Mouse (Mus musculus): ENCODE measurements at regions not wholly inside any gene's neighbourhood (a gene's known extent, or its start where the extent isn't known, plus 50 kb on each side); places are given as distances from the start of the nearest gene placed in this dataset.

DNA sequence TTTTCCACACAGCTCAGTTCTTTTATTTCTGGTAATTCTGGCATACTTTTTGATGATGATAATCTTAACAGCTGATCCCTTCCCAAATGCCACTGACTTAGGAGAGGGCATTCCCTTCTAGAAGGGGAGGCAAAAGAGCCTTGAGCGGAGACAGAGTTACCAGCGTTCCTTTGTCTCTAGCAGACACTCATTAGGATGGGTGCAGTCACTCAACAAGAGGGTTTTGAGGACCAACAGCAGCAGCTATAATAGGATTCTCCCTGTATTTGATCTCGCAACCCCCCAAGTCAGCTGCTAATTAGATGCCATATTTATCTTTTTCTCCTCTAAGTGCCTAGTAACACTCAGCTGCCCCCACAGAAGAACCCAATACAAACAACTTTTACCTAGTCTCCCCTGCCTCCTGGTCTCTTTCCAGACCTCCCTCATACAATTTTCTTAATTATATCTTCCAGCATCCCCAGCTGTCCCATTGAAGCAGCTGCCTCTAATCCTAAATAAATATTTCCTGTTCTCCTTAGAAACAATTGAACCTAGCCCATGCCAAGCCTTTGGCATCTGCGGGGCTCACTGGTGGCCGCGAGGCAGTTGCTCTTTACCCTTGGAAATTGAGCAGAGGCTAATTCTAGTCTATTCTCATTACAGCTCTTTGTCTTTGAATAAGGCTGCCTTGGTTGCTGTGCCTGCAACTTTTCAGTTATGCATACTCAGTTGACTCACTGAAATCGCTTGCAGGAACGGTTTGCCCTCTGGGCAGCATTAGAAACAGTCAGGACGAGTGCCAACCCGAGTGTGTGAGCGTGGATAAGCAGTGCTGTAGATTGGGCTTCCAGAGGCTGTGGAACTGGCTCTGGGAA is 286.6 kb downstream of the Slc30a10 start:
- H3K9me3 ChIP-seq (ENCODE audit: control insufficient read depth, low read length) = no peaks in the 10 kb centered on the region
- H3K27me3 ChIP-seq (replicated peaks; ENCODE audit: control insufficient read depth, insufficient read depth, low read length) = no peaks in the 10 kb centered on the region
- 31% methylated on average over 11 of the region's 11 CpGs for WGBS
- H3K4me2 ChIP-seq (ENCODE audit: low read depth, low read length) = no peak overlapping the region
- H3K4me1 ChIP-seq (ENCODE audit: control insufficient read depth, insufficient read depth, low read length) = peaks cover 10% of the 10 kb centered on the region
- ATAC-seq (ENCODE audit: low read depth) = peak; percentile 83
- peak; percentile 81 for DNase-seq (ENCODE audit: low spot score)
- no peak overlapping the region for H3K4me3 ChIP-seq (ENCODE audit: low read depth, low read length)
- H3K27ac ChIP-seq (replicated peaks; ENCODE audit: low read depth, low read length) = peak overlapping the region; percentile 45
- no peak overlapping the region for H3K9ac ChIP-seq (ENCODE audit: low read depth, low read length)
- H3K36me3 ChIP-seq (ENCODE audit: control insufficient read depth, insufficient read depth, low read length) = no peaks in the 10 kb centered on the region

DNA sequence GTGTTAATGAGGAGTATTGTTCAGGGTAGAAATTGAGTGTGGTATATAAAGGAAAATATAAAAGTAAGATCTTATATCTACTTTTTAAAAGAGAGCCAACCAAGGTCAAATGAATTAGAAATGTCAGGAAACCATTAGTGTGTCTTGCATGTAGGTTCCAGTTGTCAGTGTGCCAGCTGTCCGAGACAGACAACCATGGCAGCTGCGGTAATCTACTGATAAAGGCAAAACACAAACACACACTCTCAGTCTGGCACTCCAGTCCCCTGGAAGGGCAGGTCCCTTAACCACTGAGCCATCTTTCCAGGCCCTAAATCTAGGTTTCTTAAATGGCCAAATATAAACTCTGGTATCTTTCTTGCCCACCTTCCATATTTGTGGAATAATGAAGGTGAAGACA is 294.6 kb downstream of the Slc30a10 start:
- peak; percentile 50 for DNase-seq (ENCODE audit: low spot score)
- Histone ChIP-seq H3K9me3 (ENCODE audit: control insufficient read depth, low read length) (0 out of 2 replicates have a peak, but pooled peaks cover 4% of the 10 kb centered on the region), H3K36me3 (ENCODE audit: control insufficient read depth, insufficient read depth, low read length) (no peaks in the 10 kb centered on the region), H3K27me3 (replicated peaks; ENCODE audit: control insufficient read depth, insufficient read depth, low read length) (no peaks in the 10 kb centered on the region), H3K4me1 (ENCODE audit: control insufficient read depth, insufficient read depth, low read length) (no peaks in the 10 kb centered on the region), H3K27ac (replicated peaks; ENCODE audit: low read depth, low read length) (no peak overlapping the region), H3K9ac (ENCODE audit: low read depth, low read length) (no peak overlapping the region), H3K4me3 (ENCODE audit: low read depth, low read length) (no peak overlapping the region), H3K4me2 (ENCODE audit: low read depth, low read length) (no peak overlapping the region)
- no peak for ATAC-seq (ENCODE audit: low read depth)
- WGBS = 65% methylated on average over 2 of the region's 2 CpGs

DNA sequence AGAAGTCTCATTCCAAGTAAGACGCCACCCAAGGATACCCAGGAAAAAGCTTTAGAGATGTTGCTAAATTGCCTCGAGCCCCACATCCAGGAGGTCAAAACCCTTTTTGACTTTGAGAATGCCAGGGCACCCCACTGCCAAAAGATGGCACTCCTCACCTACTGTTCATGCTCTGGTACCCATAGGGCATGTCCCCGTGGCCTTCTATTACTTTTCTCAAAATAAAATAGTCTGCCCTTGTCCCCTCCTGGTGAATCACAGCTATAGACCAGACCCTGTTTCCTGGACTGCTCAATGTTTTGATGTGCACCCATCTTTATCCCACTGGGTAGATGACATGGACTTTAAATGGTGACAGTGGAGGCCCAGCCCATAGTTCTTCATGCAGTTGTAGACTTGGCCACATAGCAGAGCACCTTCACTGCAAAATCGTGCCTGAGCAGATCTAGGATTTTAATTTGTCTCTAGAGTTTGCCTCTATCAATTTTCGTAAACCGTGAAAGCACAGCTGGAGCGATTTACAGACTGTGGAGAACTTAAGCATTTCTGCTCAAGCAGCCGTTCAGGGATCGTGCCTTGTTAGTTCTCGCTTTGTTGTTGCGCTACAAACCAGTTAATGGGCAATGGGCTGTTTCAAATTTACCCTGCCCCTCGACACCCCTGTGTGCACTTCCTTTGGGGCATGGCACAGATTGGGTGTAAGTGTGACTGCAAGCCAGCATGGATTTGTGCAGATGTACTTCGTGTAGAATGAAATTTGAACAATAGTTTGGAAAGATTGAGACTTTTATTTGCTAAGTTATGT is 300.0 kb downstream of the Slc30a10 start:
- H3K27ac ChIP-seq (replicated peaks; ENCODE audit: low read depth, low read length) = 0 out of 2 replicates have a peak overlapping the region, but pooled peaks have one; percentile 11

DNA sequence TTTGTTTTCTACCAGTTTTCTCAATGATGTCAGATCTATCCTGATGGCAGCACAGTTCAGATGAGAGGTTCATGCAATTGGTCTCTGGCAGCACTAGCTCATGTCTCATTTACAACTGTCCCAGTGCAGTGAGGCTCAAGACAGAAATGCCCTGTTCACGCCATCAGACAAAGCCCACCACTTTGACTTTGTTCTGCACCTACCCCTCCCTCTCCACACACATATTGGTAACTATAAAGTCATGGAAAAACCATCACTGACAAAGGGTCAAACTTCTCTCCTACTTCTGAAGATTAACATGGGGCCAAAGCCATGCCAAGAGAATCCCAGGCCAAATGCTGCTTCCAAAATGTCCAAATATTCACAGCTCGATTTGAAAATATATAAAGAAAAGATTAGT is 302.7 kb downstream of the Slc30a10 start:
- Histone ChIP-seq H3K9me3 (ENCODE audit: control insufficient read depth, low read length) (0 out of 2 replicates have a peak, but pooled peaks cover 4% of the 10 kb centered on the region), H3K27ac (replicated peaks; ENCODE audit: low read depth, low read length) (no peak overlapping the region), H3K4me1 (ENCODE audit: control insufficient read depth, insufficient read depth, low read length) (no peaks in the 10 kb centered on the region), H3K4me3 (ENCODE audit: low read depth, low read length) (no peak overlapping the region), H3K4me2 (ENCODE audit: low read depth, low read length) (no peak overlapping the region), H3K27me3 (replicated peaks; ENCODE audit: control insufficient read depth, insufficient read depth, low read length) (no peaks in the 10 kb centered on the region), H3K36me3 (ENCODE audit: control insufficient read depth, insufficient read depth, low read length) (no peaks in the 10 kb centered on the region), H3K9ac (ENCODE audit: low read depth, low read length) (no peak overlapping the region)
- no peak for DNase-seq (ENCODE audit: low spot score)
- no peak for ATAC-seq (ENCODE audit: low read depth)
- WGBS = 85% methylated on average over 2 of the region's 2 CpGs

More for the DNA sequence above, 300.0 kb downstream of the Slc30a10 start:
- H3K36me3 ChIP-seq (ENCODE audit: control insufficient read depth, insufficient read depth, low read length) = no peaks in the 10 kb centered on the region
- H3K9ac ChIP-seq (ENCODE audit: low read depth, low read length) = no peak overlapping the region
- 39% methylated on average over 13 of the region's 13 CpGs for WGBS
- no peak overlapping the region for H3K4me3 ChIP-seq (ENCODE audit: low read depth, low read length)
- no peaks in the 10 kb centered on the region for H3K27me3 ChIP-seq (replicated peaks; ENCODE audit: control insufficient read depth, insufficient read depth, low read length)
- H3K4me2 ChIP-seq (ENCODE audit: low read depth, low read length) = no peak overlapping the region
- DNase-seq (ENCODE audit: low spot score) (peak; percentile 77), ATAC-seq (ENCODE audit: low read depth) (peak; percentile 26; the same call in 1 of the 2 replicates)
- no peaks in the 10 kb centered on the region for H3K4me1 ChIP-seq (ENCODE audit: control insufficient read depth, insufficient read depth, low read length)
- 0 out of 2 replicates have a peak, but pooled peaks cover 4% of the 10 kb centered on the region for H3K9me3 ChIP-seq (ENCODE audit: control insufficient read depth, low read length)

DNA sequence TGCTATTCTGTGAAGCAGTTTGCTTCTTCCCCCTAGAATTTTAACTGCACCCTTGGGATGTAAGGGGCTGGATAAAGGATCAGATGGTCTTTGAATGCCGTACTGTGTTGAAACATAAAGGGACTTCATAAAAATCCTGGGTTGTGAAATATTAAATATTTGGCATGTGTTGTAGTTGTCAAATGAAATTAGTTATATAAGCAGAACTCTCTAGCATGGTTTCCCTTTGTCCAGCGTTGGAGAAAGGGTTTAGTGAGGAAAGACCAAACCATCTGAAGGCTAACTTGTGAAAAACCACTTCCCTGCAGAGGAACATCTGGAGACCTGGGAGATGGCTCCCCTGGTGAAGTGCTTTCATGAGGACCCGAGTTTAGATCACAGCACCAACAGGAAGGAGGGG is 319.6 kb downstream of the Slc30a10 start:
- Histone ChIP-seq H3K4me3 (ENCODE audit: low read depth, low read length) (no peak overlapping the region), H3K9ac (ENCODE audit: low read depth, low read length) (no peak overlapping the region), H3K4me1 (ENCODE audit: control insufficient read depth, insufficient read depth, low read length) (no peaks in the 10 kb centered on the region), H3K9me3 (ENCODE audit: control insufficient read depth, low read length) (no peaks in the 10 kb centered on the region), H3K27me3 (replicated peaks; ENCODE audit: control insufficient read depth, insufficient read depth, low read length) (no peaks in the 10 kb centered on the region), H3K4me2 (ENCODE audit: low read depth, low read length) (no peak overlapping the region), H3K36me3 (ENCODE audit: control insufficient read depth, insufficient read depth, low read length) (no peaks in the 10 kb centered on the region), H3K27ac (replicated peaks; ENCODE audit: low read depth, low read length) (no peak overlapping the region; the same call in 1 of the 2 replicates)
- 39% methylated on average over 3 of the region's 3 CpGs for WGBS
- DNase-seq (ENCODE audit: low spot score) (no peak), ATAC-seq (ENCODE audit: low read depth) (no peak)

DNA sequence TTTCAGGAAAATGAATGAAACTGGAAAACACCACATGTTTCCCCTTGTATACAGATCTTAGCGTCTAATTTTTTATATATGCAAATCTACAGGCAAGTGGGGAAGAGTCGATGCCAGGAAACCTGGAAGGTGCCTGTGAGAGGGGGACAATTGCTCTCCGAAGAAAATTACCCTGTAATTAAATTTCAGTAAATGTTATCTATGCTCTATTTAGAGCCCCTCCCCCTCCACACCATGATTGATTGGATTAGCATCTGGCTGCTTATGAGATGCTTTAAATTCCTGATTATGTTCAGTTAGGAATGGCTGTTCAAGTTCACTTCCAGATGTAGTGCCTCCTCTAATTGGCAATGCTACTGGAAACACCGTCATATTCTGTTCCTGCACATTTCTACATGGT is 325.0 kb downstream of the Slc30a10 start:
- Histone ChIP-seq H3K9ac (ENCODE audit: low read depth, low read length) (no peak overlapping the region), H3K27ac (replicated peaks; ENCODE audit: low read depth, low read length) (no peak overlapping the region), H3K9me3 (ENCODE audit: control insufficient read depth, low read length) (no peaks in the 10 kb centered on the region), H3K4me3 (ENCODE audit: low read depth, low read length) (no peak overlapping the region), H3K4me1 (ENCODE audit: control insufficient read depth, insufficient read depth, low read length) (no peaks in the 10 kb centered on the region), H3K36me3 (ENCODE audit: control insufficient read depth, insufficient read depth, low read length) (no peaks in the 10 kb centered on the region), H3K27me3 (replicated peaks; ENCODE audit: control insufficient read depth, insufficient read depth, low read length) (no peaks in the 10 kb centered on the region), H3K4me2 (ENCODE audit: low read depth, low read length) (no peak overlapping the region)
- ATAC-seq (ENCODE audit: low read depth) (no peak), DNase-seq (ENCODE audit: low spot score) (peak; percentile 58)
- WGBS = 40% methylated on average over 4 of the region's 4 CpGs

DNA sequence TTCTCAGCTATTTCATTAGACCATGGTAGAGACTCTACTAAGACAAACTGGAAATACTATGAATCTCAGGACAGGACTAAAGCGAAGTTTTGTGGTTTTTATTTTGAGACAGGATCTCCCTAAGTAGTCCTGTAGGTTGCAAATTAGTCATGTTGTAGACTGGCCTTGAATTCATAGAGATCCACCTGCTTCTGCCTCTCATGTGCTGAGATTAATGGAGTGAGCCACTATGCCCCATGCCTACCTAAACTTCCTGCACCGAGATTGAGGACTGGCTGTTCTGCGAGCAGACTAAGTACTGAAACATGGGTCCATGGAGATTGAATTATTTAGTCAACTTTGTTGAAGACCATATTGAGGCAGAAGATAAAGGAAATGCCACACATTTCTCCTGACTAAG is 315.0 kb downstream of the Lyplal1 start:
- Histone ChIP-seq H3K4me2 (ENCODE audit: low read depth, low read length) (no peak overlapping the region), H3K36me3 (ENCODE audit: control insufficient read depth, insufficient read depth, low read length) (no peaks in the 10 kb centered on the region), H3K4me3 (ENCODE audit: low read depth, low read length) (no peak overlapping the region), H3K9ac (ENCODE audit: low read depth, low read length) (no peak overlapping the region), H3K4me1 (ENCODE audit: control insufficient read depth, insufficient read depth, low read length) (no peaks in the 10 kb centered on the region), H3K9me3 (ENCODE audit: control insufficient read depth, low read length) (no peaks in the 10 kb centered on the region), H3K27ac (replicated peaks; ENCODE audit: low read depth, low read length) (no peak overlapping the region), H3K27me3 (replicated peaks; ENCODE audit: control insufficient read depth, insufficient read depth, low read length) (no peaks in the 10 kb centered on the region)
- no peak for DNase-seq (ENCODE audit: low spot score)
- no peak for ATAC-seq (ENCODE audit: low read depth)
- 82% methylated on average over 3 of the region's 3 CpGs for WGBS

DNA sequence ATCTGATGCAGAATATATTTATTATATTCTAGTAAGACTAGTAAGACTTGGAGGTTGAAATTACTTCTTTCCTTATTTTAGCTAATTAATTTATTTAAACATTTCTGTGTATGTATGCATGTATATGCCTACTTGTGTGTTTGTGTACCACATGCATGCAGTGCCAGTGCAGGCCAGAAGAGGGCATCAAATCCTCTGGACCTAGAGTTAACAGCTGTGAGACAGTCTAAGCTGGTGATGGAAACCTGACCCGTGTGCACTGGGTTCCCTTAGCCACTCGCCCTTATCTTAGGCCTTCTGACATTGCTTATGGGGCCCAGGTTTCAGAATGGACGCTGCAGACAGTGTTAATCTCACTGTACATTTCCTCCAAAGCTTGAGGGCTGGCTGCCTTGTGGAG is 302.2 kb downstream of the Lyplal1 start:
- H3K27me3 ChIP-seq (replicated peaks; ENCODE audit: control insufficient read depth, insufficient read depth, low read length) = no peaks in the 10 kb centered on the region
- H3K4me3 ChIP-seq (ENCODE audit: low read depth, low read length) = no peak overlapping the region
- peaks cover 5% of the 10 kb centered on the region; the same call in 1 of the 2 replicates for H3K4me1 ChIP-seq (ENCODE audit: control insufficient read depth, insufficient read depth, low read length)
- no peaks in the 10 kb centered on the region for H3K9me3 ChIP-seq (ENCODE audit: control insufficient read depth, low read length)
- no peaks in the 10 kb centered on the region for H3K36me3 ChIP-seq (ENCODE audit: control insufficient read depth, insufficient read depth, low read length)
- H3K27ac ChIP-seq (replicated peaks; ENCODE audit: low read depth, low read length) = no peak overlapping the region
- ATAC-seq (ENCODE audit: low read depth) (no peak), DNase-seq (ENCODE audit: low spot score) (no peak)
- no peak overlapping the region for H3K4me2 ChIP-seq (ENCODE audit: low read depth, low read length)
- H3K9ac ChIP-seq (ENCODE audit: low read depth, low read length) = no peak overlapping the region
- 92% methylated on average over 3 of the region's 3 CpGs for WGBS
